Mouse (Mus musculus) lung, embryonic 14.5 days (tissue): ENCODE results near the gene Lrrc25. TPM values are rescaled to one million over a fixed set of nuclear protein-coding genes. Genes with fewer than 3 reads are reported as not detected.

Source experiments
- ATAC-seq: fragments of 200-750 bp; cut with Nextera tagmentation; 2 replicates; pipeline ENCODE4 v1.8.0; 2017; ENCODE audit warnings: mild to moderate bottlenecking, moderate TSS enrichment, moderate library complexity; ENCODE audit not compliant: insufficient read depth
- DNase-seq: peaks from one replicate; pipeline ENCODE4 v3.0.0-alpha.2; 2015
- H3K27ac ChIP-seq: fragments of 300-500 bp; sonication (generic); 2 replicates; pipeline ENCODE4 v1.5.1; 2014; ENCODE audit warnings: low read depth, mild to moderate bottlenecking, moderate library complexity
- H3K27me3 ChIP-seq: fragments of 300-500 bp; sonication (generic); 2 replicates; pipeline ENCODE4 v1.6.1; 2014; ENCODE audit warnings: low read length, control low read depth; ENCODE audit not compliant: insufficient read depth
- H3K36me3 ChIP-seq: fragments of 300-500 bp; sonication (generic); 2 replicates; pipeline ENCODE4 v1.6.1; 2014; ENCODE audit warnings: control low read depth; ENCODE audit not compliant: insufficient read depth
- H3K4me1 ChIP-seq: fragments of 300-500 bp; sonication (generic); 2 replicates; pipeline ENCODE4 v1.6.1; 2014; ENCODE audit warnings: antibody characterized with exemption, control low read depth; ENCODE audit not compliant: insufficient read depth
- H3K4me2 ChIP-seq: fragments of 300-500 bp; sonication (generic); 2 replicates; pipeline ENCODE4 v1.6.1; 2014; ENCODE audit warnings: mild to moderate bottlenecking
- H3K4me3 ChIP-seq: fragments of 300-500 bp; sonication (generic); 2 replicates; pipeline ENCODE4 v1.5.1; 2014; ENCODE audit warnings: low read depth, low read length
- H3K9ac ChIP-seq: fragments of 300-500 bp; sonication (generic); 2 replicates; pipeline ENCODE4 v1.6.1; 2014
- H3K9me3 ChIP-seq: fragments of 300-500 bp; sonication (generic); 2 replicates; pipeline ENCODE4 v1.6.1; 2016; ENCODE audit warnings: low read depth, low read length, control low read depth
- CTCF ChIP-seq: IDR thresholded peaks from 2 replicates; pipeline ENCODE4 v1.5.1; 2016; ENCODE audit warnings: antibody characterized with exemption, low read depth
- WGBS: fragments of 180-500 bp; shearing (Covaris S2); extraction: QIAGEN DNeasy Blood & Tissue Kit; methylation state at CpG from one replicate; pipeline ENCODE4 v1.1.7; 2014; 5-methylcytosine and 5-hydroxymethylcytosine counted together
- polyA plus RNA-seq: library from polyadenylated mRNA; unstranded; fragments of >200 nt; fragmentation: Nextera tagmentation; extraction: Ambion mirVana; gene quantifications from 2 replicates; pipeline ENCODE4 v1.2.1, GENCODE M21; 2014

Lrrc25 gene
- polyA plus RNA-seq, 1 experiment from 2014 or later = 1.9 TPM

GRCm38 (mm10) chr8:70605871-70606779, 9.8 kb upstream of the Lrrc25 start:
- no peak overlapping the region for H3K9ac ChIP-seq
- no peak overlapping the region for H3K27ac ChIP-seq
- H3K4me2 ChIP-seq = peak overlapping the region; percentile 12; the same call in 1 of the 2 replicates
- no peak for ATAC-seq
- TF ChIP-seq CTCF = no peak
- no peaks in the 10 kb centered on the region for H3K27me3 ChIP-seq
- peak overlapping the region; percentile 83; the same call in 1 of the 2 replicates for H3K4me3 ChIP-seq
- H3K36me3 ChIP-seq = peaks cover 10% of the 10 kb centered on the region; the same call in 1 of the 2 replicates
- 84% methylated on average over 9 of the region's 9 CpGs for WGBS
- peaks cover 18% of the 10 kb centered on the region; the same call in 1 of the 2 replicates for H3K4me1 ChIP-seq
- no peak for DNase-seq
- H3K9me3 ChIP-seq = no peaks in the 10 kb centered on the region

DNA sequence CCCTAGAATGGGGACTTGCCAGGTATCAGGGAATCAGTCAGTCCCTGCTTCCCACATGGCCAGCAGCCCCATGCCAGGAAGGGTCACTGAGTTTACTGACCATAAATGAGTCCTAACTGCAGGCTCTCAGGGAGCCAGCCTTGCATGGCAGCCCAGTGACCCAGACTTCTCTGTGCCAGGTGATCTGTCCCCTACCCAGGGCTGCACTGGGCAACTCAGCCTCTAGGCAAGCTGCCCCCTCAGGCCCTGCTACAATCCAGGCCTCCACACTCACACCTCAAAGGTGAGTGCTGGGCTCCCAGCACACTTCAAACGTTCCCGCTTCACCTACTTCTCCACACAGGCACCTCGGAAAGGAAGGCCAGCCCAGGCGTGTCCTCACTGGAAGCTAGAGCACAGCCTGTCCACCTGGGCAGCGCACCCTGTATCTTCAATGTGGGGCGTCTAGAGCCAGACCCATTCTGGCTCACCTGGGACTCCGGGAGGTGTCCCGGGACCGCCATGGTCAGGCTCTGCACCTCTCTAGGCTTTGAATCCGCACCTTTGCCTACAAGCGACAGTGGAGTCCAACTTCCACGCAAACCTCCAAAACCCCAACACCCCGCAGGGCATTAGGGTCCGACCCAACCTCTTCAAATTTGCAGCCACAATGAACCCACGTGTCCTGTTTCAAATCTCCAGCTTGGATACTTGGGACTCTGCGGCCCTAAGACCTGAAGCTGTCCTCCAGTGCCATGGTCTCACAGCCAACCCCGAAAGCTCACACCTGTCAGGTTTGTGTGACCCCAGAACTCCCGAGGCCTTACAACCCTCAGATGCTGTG, 9.0 kb upstream of the Lrrc25 start:
- no peak for TF ChIP-seq CTCF
- Histone ChIP-seq H3K27me3 (no peaks in the 10 kb centered on the region), H3K4me1 (peaks cover 12% of the 10 kb centered on the region; the same call in 1 of the 2 replicates), H3K9me3 (no peaks in the 10 kb centered on the region), H3K36me3 (peaks cover 7% of the 10 kb centered on the region; the same call in 1 of the 2 replicates), H3K4me3 (peak overlapping the region; percentile 83), H3K27ac (no peak overlapping the region), H3K4me2 (peak overlapping the region; percentile 97), H3K9ac (peak overlapping the region; percentile 90)
- WGBS = 55% methylated on average over 18 of the region's 18 CpGs
- DNase-seq (no peak), ATAC-seq (no peak)

- Histone ChIP-seq H3K27ac (peak overlapping the region; percentile 99), H3K4me3 (peak overlapping the region; percentile 83), H3K4me1 (peaks cover 12% of the 10 kb centered on the region; the same call in 1 of the 2 replicates), H3K36me3 (peaks cover 4% of the 10 kb centered on the region; the same call in 1 of the 2 replicates), H3K9ac (peak overlapping the region; percentile 90), H3K4me2 (peak overlapping the region; percentile 97), H3K27me3 (no peaks in the 10 kb centered on the region), H3K9me3 (no peaks in the 10 kb centered on the region)
- TF ChIP-seq CTCF = no peak
- no peak for ATAC-seq
- WGBS = 23% methylated on average over 6 of the region's 6 CpGs
- peak; percentile 21 for DNase-seq
Observed at GRCm38 (mm10) chr8:70607603-70607897, 8.4 kb upstream of the Lrrc25 start.

DNA sequence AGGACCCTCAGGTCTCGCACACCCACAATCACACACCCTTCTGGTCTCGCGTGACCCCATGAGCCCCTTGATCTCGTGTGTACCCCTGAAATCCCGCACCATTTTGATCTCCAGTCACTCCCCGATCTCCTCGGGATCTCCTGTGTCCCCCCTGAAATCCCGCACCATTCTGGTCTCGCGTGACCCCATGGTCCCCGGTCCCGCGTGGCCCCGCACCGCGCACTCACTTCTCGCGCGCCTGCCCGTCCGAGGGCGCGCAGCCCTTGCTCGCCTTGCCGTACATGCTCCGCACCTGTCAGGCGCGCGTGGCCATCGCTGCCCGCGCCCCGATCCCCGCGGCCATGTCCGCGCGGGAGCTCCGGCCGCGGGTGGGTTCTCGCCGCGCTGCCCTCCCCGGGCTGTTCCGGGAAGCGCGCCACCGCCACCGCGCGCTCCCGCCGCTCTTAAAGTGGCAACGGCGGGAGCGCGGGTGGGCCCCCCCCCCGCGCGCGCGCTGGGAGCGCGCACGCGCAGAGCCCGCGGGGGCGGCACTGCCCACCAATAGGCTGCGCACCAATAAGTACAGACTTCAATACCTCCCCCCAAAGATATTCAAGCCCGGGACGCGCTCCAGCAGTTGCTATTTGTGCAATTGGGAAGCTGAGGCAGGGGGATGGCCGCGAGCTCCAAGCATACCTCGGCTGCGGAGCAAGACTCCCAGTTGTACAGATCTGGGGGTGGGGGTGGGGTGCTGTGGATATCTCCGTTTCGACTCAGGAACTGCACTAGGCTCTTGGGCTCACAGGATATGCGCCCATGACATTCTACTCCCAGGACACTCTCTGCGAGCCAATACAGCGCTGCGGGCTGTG, 7.8 kb upstream of the Lrrc25 start:
- peak overlapping the region; percentile 99 for H3K27ac ChIP-seq

GRCm38 (mm10) chr8:70608749-70609367, 7.1 kb upstream of the Lrrc25 start, which contains the start of gene Ssbp4:
Gene Ssbp4, minus strand, starts transcription at chr8:70608872.
- Histone ChIP-seq H3K4me3 (peak within 1 kb of the TSS; percentile 83), H3K27me3 (no peaks in the 10 kb centered on the region), H3K9me3 (no peaks in the 10 kb centered on the region), H3K9ac (peak within 1 kb of the TSS; percentile 90), H3K36me3 (no peaks in the 10 kb centered on the region), H3K4me2 (peak within 1 kb of the TSS; percentile 97), H3K27ac (peak within 1 kb of the TSS; percentile 99), H3K4me1 (peaks cover 16% of the 10 kb centered on the region; the same call in 1 of the 2 replicates)
- peak; percentile 0; the same call in 1 of the 2 replicates for ATAC-seq
- no peak for DNase-seq
- no peak for TF ChIP-seq CTCF
- 4% methylated on average over 26 of the region's 26 CpGs for WGBS

More for the DNA sequence above, 7.8 kb upstream of the Lrrc25 start:
- DNase-seq (peak; percentile 81), ATAC-seq (no peak)
- H3K27me3 ChIP-seq = no peaks in the 10 kb centered on the region
- WGBS = 1% methylated on average over 84 of the region's 84 CpGs
- H3K36me3 ChIP-seq = no peaks in the 10 kb centered on the region
- peak overlapping the region; percentile 90 for H3K9ac ChIP-seq
- no peak for TF ChIP-seq CTCF
- H3K4me2 ChIP-seq = peak overlapping the region; percentile 97
- H3K4me3 ChIP-seq = peak overlapping the region; percentile 83
- H3K9me3 ChIP-seq = no peaks in the 10 kb centered on the region
- peaks cover 12% of the 10 kb centered on the region; the same call in 1 of the 2 replicates for H3K4me1 ChIP-seq

DNA sequence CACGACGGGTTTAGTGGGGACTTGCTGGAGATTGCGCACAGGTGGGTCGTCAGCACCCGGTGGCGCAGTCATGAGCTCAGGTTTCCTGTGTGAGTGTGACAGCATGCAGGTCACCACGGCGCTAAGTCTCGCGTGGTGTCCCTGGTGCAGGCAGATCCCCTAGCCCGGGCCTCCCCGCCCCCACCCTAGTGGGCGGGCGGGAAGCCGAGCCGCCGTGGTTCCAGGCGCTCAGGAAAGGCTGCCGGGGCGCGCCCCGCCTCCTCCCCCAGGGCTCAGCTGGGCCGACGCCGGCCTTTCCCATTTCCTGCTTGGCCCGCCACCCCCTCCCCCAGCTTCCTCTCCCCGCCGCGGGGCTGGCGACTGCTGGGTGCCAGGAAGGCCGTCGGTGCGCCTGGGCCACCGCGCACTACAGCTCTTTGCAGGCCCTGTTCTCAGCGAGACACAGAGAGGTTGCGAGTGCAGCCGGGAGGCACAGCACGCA, 6.5 kb upstream of the Lrrc25 start:
- peak; percentile 72 for ATAC-seq
- H3K27me3 ChIP-seq = no peaks in the 10 kb centered on the region
- H3K27ac ChIP-seq = peak overlapping the region; percentile 99
- no peaks in the 10 kb centered on the region for H3K36me3 ChIP-seq
- H3K4me3 ChIP-seq = peak overlapping the region; percentile 83
- under 1% methylated on average over 32 of the region's 39 CpGs for WGBS
- peak overlapping the region; percentile 97 for H3K4me2 ChIP-seq
- H3K9me3 ChIP-seq = no peaks in the 10 kb centered on the region
- H3K9ac ChIP-seq = peak overlapping the region; percentile 65
- peaks cover 18% of the 10 kb centered on the region; the same call in 1 of the 2 replicates for H3K4me1 ChIP-seq
- peak; percentile 94 for DNase-seq
- no peak for TF ChIP-seq CTCF
